Mouse (Mus musculus) cerebellum, adult 2 months (tissue): Measurements from ENCODE around the gene N4bp2. TPM values are rescaled to one million over a fixed set of nuclear protein-coding genes. Genes with fewer than 3 reads are reported as not detected.
"Not testable (repeated sequence)": the region's sequence is repeated elsewhere in the genome, so short reads cannot be mapped to it uniquely, and the experiment has no call there.

Experiments used
- DNase-seq, 2 experiments: peaks; one replicate each; pipeline ENCODE4 v3.0.0; 2021
- H3K27ac ChIP-seq: fragments of 200-500 bp; 2 replicates; pipeline ENCODE4 v1.5.1; 2012; ENCODE audit warnings: low read length, control low read depth, inconsistent platforms; ENCODE audit not compliant: insufficient read depth
- H3K27me3 ChIP-seq: fragments of 200-500 bp; 2 replicates; pipeline ENCODE4 v1.6.1; 2012; ENCODE audit warnings: inconsistent platforms, mild to moderate bottlenecking, low read length, moderate library complexity; ENCODE audit not compliant: control insufficient read depth, insufficient read depth
- H3K4me1 ChIP-seq: fragments of 200-500 bp; 2 replicates; pipeline ENCODE4 v1.6.1; 2011; ENCODE audit warnings: low read length; ENCODE audit not compliant: control insufficient read depth, insufficient read depth
- H3K4me3 ChIP-seq: fragments of 200-500 bp; replicated peaks from 2 replicates; pipeline ENCODE3; 2011; ENCODE audit warnings: mild to moderate bottlenecking, low read depth, low read length, control low read depth; ENCODE audit not compliant: insufficient read depth
- CTCF ChIP-seq: fragments of 200-500 bp; IDR thresholded peaks from 2 replicates; pipeline ENCODE4 v1.5.1; 2011; ENCODE audit warnings: low read depth, mild to moderate bottlenecking, control low read depth, low read length, moderate library complexity, borderline replicate concordance; ENCODE audit not compliant: insufficient read depth
- POLR2A ChIP-seq: fragments of 200-500 bp; IDR thresholded peaks from 2 replicates; pipeline ENCODE4 v1.6.1; 2011; ENCODE audit warnings: low read length, control low read depth, borderline replicate concordance; ENCODE audit not compliant: insufficient read depth
- WGBS: fragments of 180-500 bp; shearing (Covaris S2); methylation state at CpG from one replicate; pipeline ENCODE4 v1.1.7; 2018; 5-methylcytosine and 5-hydroxymethylcytosine counted together
- polyA plus RNA-seq: library from polyadenylated mRNA; depleted of rRNA; stranded (reverse); fragments of >200 nt; gene quantifications from 2 replicates; pipeline ENCODE4 v1.2.3, GENCODE M21; 2012; rRNA removed

Gene N4bp2
- 5.4 and 5.7 TPM in 2 replicates for polyA plus RNA-seq

DNA sequence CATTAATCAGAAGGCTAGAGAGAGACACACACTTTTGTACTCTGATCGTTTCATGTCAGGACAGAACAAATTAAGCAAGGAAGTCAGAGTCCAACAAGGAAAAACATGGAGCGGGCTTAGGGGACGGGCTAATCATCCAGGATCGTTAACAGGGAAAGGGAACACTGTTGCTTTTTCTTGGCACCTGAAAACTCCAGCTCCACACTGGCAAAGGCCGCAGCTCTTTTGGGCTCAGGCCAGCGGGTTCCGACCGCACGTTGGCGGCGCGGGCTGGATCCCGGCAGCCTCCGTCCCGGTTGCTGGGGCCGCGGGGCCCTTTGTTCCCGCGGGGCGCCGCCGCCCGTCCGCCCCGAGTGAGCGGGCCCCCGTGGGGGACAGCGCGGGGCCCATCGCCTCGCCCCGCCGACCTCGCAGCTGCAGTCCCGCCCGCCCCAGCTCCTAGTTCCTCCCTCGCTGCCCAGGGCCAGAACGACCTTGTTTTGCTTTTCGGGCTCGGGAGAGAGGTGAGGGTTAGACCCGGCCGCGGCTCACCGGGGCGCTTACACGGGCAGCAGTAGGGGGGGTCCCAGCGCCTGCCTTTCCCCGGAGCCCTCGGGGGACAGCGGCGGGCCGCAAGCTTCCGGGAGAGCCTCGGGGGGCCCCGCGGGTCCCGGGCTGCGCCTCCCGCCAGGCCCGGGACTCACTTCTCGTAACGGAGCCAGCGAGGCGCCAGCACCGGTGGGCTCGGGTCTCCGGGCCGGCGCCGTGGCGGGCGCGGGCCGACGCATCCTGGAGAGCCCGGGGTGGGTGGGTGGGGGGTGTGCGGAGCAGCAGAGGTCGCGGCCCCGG, at the start of gene N4bp2:
Gene N4bp2 (plus strand): TSS at position 434 of the 828 bp plus-strand sequence.
- Histone ChIP-seq H3K27me3 (no peaks in the 10 kb centered on the region), H3K27ac (peak within 1 kb of the TSS; percentile 93), H3K4me3 (peak within 1 kb of the TSS; percentile 93), H3K4me1 (no peaks in the 10 kb centered on the region)
- TF ChIP-seq CTCF (no peak), POLR2A (no peak)
- DNase-seq, result peak; percentile 85 to 88
- WGBS, result 1% methylated on average over 79 of the region's 80 CpGs

DNA sequence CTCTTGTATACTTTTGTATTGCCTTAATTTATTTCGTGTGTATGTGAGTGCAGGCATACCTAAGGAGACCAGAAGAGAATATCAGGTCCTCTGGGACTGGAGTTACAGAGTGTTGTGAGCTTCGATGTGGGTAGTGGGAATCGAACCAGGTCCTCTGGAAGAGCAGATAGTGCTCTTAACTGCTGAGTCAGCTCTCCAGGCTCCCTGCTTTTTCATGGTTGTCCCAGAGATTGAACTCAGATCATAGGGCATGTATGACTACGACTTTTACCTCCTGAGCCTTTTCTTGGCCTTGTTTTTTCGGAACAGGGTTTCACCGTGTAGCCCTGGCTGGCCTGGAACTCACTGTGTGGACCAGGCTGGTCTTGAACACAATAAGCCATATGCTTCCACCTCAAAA, 48.2 kb upstream of the N4bp2 start:
- TF ChIP-seq CTCF (no peak), POLR2A (no peak)
- WGBS, result 86% methylated on average over 6 of the region's 6 CpGs
- H3K27ac ChIP-seq, result no peak overlapping the region

DNA sequence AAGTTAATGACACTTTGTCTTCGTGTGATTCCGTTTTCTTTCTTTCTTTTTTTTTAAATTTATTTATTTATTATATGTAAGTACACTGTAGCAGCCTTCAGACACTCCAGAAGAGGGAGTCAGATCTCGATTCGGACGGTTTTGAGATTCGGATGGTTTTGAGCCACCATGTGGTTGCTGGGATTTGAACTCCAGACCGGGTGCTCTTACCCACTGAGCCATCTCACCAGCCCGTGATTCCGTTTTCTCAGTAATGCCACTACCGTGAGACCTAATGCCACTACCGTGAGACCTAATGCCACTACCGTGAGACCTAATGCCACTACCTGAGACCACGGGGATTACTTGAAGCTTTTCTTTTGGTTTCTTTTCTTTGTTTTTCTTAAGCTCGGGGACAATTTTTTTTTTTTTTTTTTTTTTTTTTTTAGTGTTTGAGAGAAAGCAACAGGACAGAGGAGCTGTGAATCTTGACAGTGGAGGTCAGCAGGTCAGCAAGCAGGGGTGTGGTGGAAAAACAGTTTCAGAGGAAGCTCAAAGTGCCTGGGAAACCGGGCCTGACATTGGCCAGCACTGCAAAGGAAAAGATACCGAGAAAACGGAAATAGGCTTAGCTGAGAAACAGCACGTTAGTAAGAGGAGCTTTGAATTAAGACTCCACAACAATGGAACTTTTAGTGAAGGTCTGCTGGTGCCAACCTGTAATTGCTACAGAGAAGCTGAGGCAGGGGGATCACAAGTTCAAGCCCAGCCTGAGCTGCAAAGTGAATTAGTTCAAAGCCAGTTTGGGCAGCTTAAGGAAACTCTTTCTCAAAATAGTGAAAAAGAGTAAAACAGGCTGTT, 46.0 kb upstream of the N4bp2 start:
- Histone ChIP-seq H3K4me1 (no peaks in the 10 kb centered on the region), H3K27ac (no peak overlapping the region), H3K27me3 (no peaks in the 10 kb centered on the region), H3K4me3 (no peak overlapping the region)
- TF ChIP-seq POLR2A, result no peak
- no peak for TF ChIP-seq CTCF
- no peak for DNase-seq
- WGBS, result 86% methylated on average over 18 of the region's 18 CpGs

More for the DNA sequence above, 48.2 kb upstream of the N4bp2 start:
- no peaks in the 10 kb centered on the region for H3K27me3 ChIP-seq
- H3K4me3 ChIP-seq, result no peak overlapping the region
- H3K4me1 ChIP-seq, result no peaks in the 10 kb centered on the region
- no peak for DNase-seq

DNA sequence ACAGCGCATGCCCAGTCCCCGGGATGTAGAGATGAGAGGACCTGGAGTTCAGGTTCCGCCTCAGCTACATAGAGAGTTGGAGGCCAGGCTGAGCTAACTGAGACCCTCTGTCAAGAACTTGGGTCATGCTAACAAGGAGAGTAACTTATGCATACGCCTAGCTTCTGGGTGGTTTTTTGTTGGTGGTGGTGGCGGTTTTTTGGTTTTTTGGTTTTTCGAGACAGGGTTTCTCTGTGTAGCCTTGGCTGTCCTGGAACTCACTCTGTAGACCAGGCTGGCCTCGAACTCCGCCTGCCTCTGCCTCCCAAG, 45.5 kb upstream of the N4bp2 start:
- not testable (repeated sequence) for DNase-seq, H3K27me3 ChIP-seq, H3K4me3 ChIP-seq, H3K27ac ChIP-seq, H3K4me1 ChIP-seq
- 97% methylated on average over 8 of the region's 8 CpGs for WGBS

DNA sequence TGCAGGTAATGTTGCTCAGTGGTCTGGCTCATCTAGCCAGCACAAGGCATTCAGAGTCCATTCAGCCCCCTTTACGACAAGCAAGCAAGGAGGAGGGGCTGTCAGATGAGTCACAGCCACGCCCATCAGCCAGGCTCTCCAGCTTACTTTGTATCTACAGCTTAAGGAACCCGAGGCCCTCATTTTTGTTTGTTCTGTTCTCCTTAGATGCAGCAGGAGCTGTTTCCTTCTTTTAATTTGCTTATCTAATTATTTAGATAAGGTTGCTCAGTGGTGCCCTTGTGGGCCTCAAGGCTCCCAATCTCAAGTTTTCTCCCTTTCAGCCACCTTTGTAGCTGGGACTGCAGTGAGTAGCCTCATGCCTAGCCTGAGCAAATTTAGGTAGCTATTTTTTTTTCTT, 45.0 kb upstream of the N4bp2 start:
- Histone ChIP-seq H3K27me3 (no peaks in the 10 kb centered on the region), H3K27ac (no peak overlapping the region), H3K4me1 (no peaks in the 10 kb centered on the region), H3K4me3 (no peak overlapping the region)
- TF ChIP-seq POLR2A, result no peak
- TF ChIP-seq CTCF, result no peak
- DNase-seq, result no peak
- WGBS, result 33% methylated on average over 3 of the region's 3 CpGs

DNA sequence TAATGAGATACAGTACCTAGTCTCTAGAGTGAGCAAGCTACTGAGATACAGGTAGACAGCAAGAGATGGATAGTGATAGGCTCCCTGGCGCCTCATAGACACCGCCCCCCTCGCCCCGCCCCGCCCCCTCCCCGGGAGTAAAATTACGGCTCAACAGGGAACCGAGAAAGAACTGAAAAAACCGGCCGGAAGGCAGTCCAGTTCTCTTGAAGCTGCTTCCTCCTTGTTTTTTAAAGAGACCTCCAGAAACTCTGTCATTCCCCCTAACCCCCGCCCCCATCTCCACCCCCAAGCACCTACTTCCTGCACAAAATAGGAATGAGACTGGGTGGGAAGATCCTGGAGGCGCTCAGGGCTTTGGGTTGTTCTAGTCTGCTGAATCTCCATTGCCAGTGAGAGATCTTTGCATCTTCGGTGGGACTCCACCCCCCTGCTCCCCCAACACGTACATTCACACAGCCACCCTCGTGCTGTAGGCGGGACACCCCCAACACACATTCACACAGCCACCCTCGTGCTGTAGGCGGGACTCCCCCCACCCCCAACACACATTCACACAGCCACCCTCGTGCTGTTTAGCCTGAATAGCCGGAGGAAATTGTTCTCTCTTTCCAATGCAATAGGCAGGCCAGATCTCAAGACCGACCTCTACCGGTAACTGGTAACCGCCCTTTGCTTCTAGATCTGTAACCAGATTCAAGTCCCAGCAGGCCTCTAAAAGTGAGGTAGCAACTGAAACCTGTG, 38.8 kb upstream of the N4bp2 start:
- peak; percentile 37; the same call in 1 of the 2 replicates for TF ChIP-seq CTCF
- TF ChIP-seq POLR2A, result no peak
- peak; percentile 33 to 44 for DNase-seq
- Histone ChIP-seq H3K4me3 (peak overlapping the region; percentile 66), H3K27ac (peak overlapping the region; percentile 63; the same call in 1 of the 2 replicates), H3K27me3 (no peaks in the 10 kb centered on the region), H3K4me1 (0 out of 2 replicates have a peak, but pooled peaks cover 3% of the 10 kb centered on the region)
- WGBS, result 2% methylated on average over 23 of the region's 23 CpGs

DNA sequence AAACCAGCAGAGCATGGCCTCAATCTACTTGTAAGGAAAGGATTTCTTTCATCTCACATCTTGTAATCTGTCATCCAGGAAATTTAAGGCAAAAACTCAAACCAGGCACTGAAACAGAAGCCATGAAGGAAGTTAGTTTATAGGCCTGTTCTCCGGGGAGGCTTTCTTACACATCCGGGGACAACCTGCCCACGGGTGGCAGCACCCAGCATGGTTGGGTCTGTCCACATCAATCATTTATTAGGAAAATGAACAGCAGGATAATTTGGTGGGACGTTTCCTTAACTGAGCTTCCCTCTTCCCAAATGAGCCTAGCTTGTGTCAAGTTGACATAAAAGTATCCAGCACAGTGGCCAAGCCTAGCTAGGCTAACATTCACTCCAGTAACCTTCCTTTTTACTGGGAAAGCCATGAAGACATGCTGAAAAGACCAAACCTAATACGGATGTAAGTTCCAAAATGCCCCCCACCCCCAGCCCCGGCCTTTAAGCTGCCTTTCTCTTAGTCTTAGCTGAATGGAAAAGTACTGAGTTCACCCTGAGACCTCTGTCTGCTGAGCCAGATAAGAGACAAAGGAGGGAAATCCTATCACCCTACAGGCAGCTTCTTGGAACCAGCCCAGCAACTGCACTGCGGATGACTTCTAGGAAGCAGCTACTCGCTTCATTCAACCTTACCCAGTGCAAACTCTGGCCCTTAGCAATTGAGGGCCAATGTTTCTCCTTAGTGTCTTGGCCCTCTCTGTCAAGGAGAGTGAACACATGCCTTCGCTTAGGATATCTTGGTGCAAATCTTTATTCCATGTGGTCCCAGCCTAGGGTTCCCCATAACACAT, 31.9 kb upstream of the N4bp2 start:
- Histone ChIP-seq H3K4me1 (no peaks in the 10 kb centered on the region), H3K27me3 (no peaks in the 10 kb centered on the region), H3K27ac (no peak overlapping the region), H3K4me3 (no peak overlapping the region)
- no peak for DNase-seq
- 46% methylated on average over 9 of the region's 9 CpGs for WGBS
- TF ChIP-seq POLR2A (no peak), CTCF (no peak)

DNA sequence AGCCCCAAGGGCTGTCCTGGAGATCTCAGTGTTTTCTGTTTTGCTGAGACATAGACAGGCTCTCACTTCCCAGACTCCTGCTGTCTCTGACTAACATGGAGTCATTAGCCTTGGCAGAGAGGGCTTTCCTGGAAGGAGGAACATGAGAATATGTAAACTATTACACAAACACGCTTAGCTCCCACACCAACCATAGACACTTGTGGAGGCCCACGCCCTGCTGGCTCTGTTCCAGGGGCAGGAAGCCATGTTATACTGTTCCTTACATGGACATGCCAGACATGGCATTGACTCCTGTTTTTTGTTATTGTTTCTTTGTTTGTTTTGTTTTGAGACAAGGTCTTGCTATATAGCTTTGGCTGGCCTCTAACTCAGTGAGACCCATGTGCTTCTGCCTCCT, 27.7 kb upstream of the N4bp2 start:
- 59% methylated on average over 2 of the region's 2 CpGs for WGBS
- no peaks in the 10 kb centered on the region for H3K27me3 ChIP-seq
- DNase-seq, result no peak
- H3K27ac ChIP-seq, result no peak overlapping the region
- no peak for TF ChIP-seq CTCF
- TF ChIP-seq POLR2A, result no peak
- H3K4me3 ChIP-seq, result no peak overlapping the region
- no peaks in the 10 kb centered on the region for H3K4me1 ChIP-seq
